Mouse (Mus musculus) ES-E14 (cell line): ENCODE measurements around the gene Sec13. TPM values are rescaled to one million over a fixed set of nuclear protein-coding genes. Genes with fewer than 3 reads are reported as not detected.

Source experiments
- DNase-seq: peaks from one replicate; pipeline ENCODE4 v3.0.0-alpha.2; 2013; ENCODE audit warnings: low read depth, low spot score
- H3K27ac ChIP-seq: 2 replicates; pipeline ENCODE4 v1.5.1; 2012; ENCODE audit warnings: low read depth, mild to moderate bottlenecking, low read length, moderate library complexity, mixed read lengths; ENCODE audit not compliant: poor library complexity, insufficient read depth, severe bottlenecking
- H3K36me3 ChIP-seq: 2 replicates; pipeline ENCODE4 v1.6.1; 2012; ENCODE audit warnings: mild to moderate bottlenecking, low read length, moderate library complexity, mixed read lengths; ENCODE audit not compliant: control insufficient read depth, poor library complexity, insufficient read depth, severe bottlenecking
- H3K4me1 ChIP-seq, 2 experiments: fragments of 150-350 bp in 1 of 2; sonication (generic) in 1 of 2; 2 replicates each; pipeline ENCODE4 v1.6.1; 2012; ENCODE audit warnings: low read length in 2 of 2, mild to moderate bottlenecking in 1 of 2, mixed read lengths in 1 of 2; ENCODE audit not compliant: control insufficient read depth in 2 of 2, insufficient read depth in 2 of 2, poor library complexity in 1 of 2
- H3K4me3 ChIP-seq, 2 experiments: fragments of 150-350 bp in 1 of 2; sonication (generic) in 1 of 2; 2 replicates each; pipeline ENCODE4 v1.5.1; 2012; ENCODE audit warnings: low read length in 2 of 2, low read depth in 1 of 2, mild to moderate bottlenecking in 1 of 2, mixed read lengths in 1 of 2; ENCODE audit not compliant: insufficient read depth in 1 of 2, poor library complexity in 1 of 2, severe bottlenecking in 1 of 2
- H3K9ac ChIP-seq: 2 replicates; pipeline ENCODE4 v1.6.1; 2012; ENCODE audit warnings: low read depth, mild to moderate bottlenecking, low read length, mixed read lengths; ENCODE audit not compliant: poor library complexity, insufficient read depth, severe bottlenecking
- H3K9me3 ChIP-seq: fragments of 150-350 bp; sonication (generic); 2 replicates; pipeline ENCODE4 v1.6.1; 2012; ENCODE audit warnings: low read depth, mild to moderate bottlenecking, low read length; ENCODE audit not compliant: control insufficient read depth, insufficient read depth
- CHD2 ChIP-seq: IDR thresholded peaks from 2 replicates; pipeline ENCODE4 v1.6.1; 2014; ENCODE audit warnings: mild to moderate bottlenecking, low read depth, low read length, inconsistent platforms
- HCFC1 ChIP-seq: IDR thresholded peaks from 2 replicates; pipeline ENCODE4 v1.6.1; 2012; ENCODE audit warnings: low read length, inconsistent platforms, borderline replicate concordance; ENCODE audit not compliant: insufficient read depth
- MAFK ChIP-seq: IDR thresholded peaks from 2 replicates; pipeline ENCODE4 v1.6.1; 2014; ENCODE audit warnings: mild to moderate bottlenecking, low read depth, low read length, inconsistent platforms; ENCODE audit not compliant: insufficient read depth
- ZC3H11A ChIP-seq: IDR thresholded peaks from 2 replicates; pipeline ENCODE4 v1.6.1; 2012; ENCODE audit warnings: low read depth, mild to moderate bottlenecking, inconsistent platforms, low read length, borderline replicate concordance
- ZNF384 ChIP-seq: IDR thresholded peaks from 2 replicates; pipeline ENCODE4 v1.6.1; 2012; ENCODE audit warnings: low read depth, low read length, inconsistent platforms
- in situ Hi-C, 2 experiments: fragments of 600-800 bp; cut with MboI; formaldehyde crosslinking; loops; one replicate each; pipeline ENCODE4 v1.15.1; 2025; ENCODE audit warnings: low sequenced_read_pairs in 2 of 2, inconsistent platforms in 1 of 2; ENCODE audit not compliant: unreplicated experiment in 2 of 2
- total RNA-seq: library from RNA; depleted of rRNA; stranded (reverse); fragments of 300-350 nt; gene quantifications from 2 replicates; pipeline ENCODE4 v1.2.3, GENCODE M21; 2012; rRNA removed

The Sec13 gene
- 140 and 187 TPM in 2 replicates for total RNA-seq

GRCm38 (mm10) chr6:113740236-113741217, at the start of gene Sec13:
Gene Sec13, minus strand, starts transcription at chr6:113740743.
- TF ChIP-seq ZC3H11A (no peak; the same call in 1 of the 2 replicates), CHD2 (peak; percentile 12; the same call in 1 of the 2 replicates), HCFC1 (peak; percentile 88)
- in situ Hi-C loops: no loop called here
- DNase-seq: peak; percentile 83
- Histone ChIP-seq H3K27ac (0 out of 2 replicates have a peak within 1 kb of the TSS, but pooled peaks have one; percentile 16), H3K4me1 (peaks cover 0 to 3% of the 10 kb centered on the region in 2 experiments; a peak in 1 of 4 replicates), H3K9ac (peak within 1 kb of the TSS; percentile 96), H3K36me3 (peaks cover 9% of the 10 kb centered on the region), H3K9me3 (no peaks in the 10 kb centered on the region), H3K4me3 (peak within 1 kb of the TSS; percentile 93 to 95)

DNA sequence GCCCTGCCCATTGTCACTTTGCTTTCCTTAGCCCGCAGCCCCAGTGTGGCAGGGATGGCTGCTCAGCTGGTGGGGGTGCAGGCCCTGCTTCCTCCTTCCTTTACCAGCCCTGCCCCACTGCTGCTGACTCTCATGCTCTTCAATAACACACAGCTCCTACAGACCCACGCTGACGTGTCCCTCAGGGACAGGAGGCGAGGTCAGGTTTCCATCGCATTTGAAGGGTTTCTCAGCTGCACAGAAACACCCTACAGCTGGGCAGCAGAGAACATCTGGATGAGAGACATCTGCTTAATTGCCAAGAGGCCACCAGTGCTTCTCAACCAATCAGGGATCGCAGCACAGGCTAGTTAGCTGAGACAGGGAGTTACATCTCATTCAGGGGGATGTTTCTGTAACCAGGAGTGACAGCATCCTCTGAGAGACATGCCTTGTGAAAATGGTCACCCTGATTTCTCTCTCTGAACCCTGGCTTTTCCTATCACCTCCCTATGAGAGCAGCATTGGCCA, 47.0 kb upstream of the Sec13 start:
- H3K9ac ChIP-seq: no peak overlapping the region
- no peaks in the 10 kb centered on the region for H3K36me3 ChIP-seq
- H3K27ac ChIP-seq: no peak overlapping the region; the same call in 1 of the 2 replicates
- no peak for TF ChIP-seq ZNF384
- no peak for TF ChIP-seq ZC3H11A
- TF ChIP-seq MAFK: no peak
- TF ChIP-seq HCFC1: no peak
- no peak for TF ChIP-seq CHD2
- H3K9me3 ChIP-seq: no peaks in the 10 kb centered on the region
- no peaks in the 10 kb centered on the region for H3K4me1 ChIP-seq
- no peak overlapping the region for H3K4me3 ChIP-seq
- DNase-seq: no peak
- in situ Hi-C loops: no loop called here

- no peaks in the 10 kb centered on the region for H3K4me1 ChIP-seq
- no peak for TF ChIP-seq ZNF384
- TF ChIP-seq CHD2: no peak
- TF ChIP-seq HCFC1: no peak
- no peak for TF ChIP-seq MAFK
- TF ChIP-seq ZC3H11A: no peak
- H3K9me3 ChIP-seq: no peaks in the 10 kb centered on the region
- no peak overlapping the region for H3K4me3 ChIP-seq
- H3K36me3 ChIP-seq: no peaks in the 10 kb centered on the region
- no peak overlapping the region for H3K27ac ChIP-seq
- DNase-seq: no peak
- no peak overlapping the region for H3K9ac ChIP-seq
- in situ Hi-C loops: no loop called here
Measured at GRCm38 (mm10) chr6:113785658-113786057, 45.1 kb upstream of the Sec13 start.

- DNase-seq: no peak
- H3K4me3 ChIP-seq: no peak overlapping the region
- in situ Hi-C loops: no loop called here
- no peaks in the 10 kb centered on the region for H3K36me3 ChIP-seq
- no peak overlapping the region for H3K27ac ChIP-seq
- no peaks in the 10 kb centered on the region for H3K4me1 ChIP-seq
- no peak overlapping the region for H3K9ac ChIP-seq
- no peak for TF ChIP-seq ZNF384
- no peak for TF ChIP-seq CHD2
- no peak for TF ChIP-seq ZC3H11A
- no peak for TF ChIP-seq MAFK
- no peak for TF ChIP-seq HCFC1
- H3K9me3 ChIP-seq: no peaks in the 10 kb centered on the region
Measured at GRCm38 (mm10) chr6:113778229-113778753, 37.7 kb upstream of the Sec13 start.
